Mouse (Mus musculus) G1E (cell line): ENCODE measurements around the gene Slc7a7.

Source experiments
- CTCF ChIP-seq: IDR thresholded peaks from 2 replicates; pipeline ENCODE4 v1.5.1; 2012; ENCODE audit warnings: low read depth, low read length, inconsistent platforms, mixed read lengths
- GATA1 ChIP-seq: IDR thresholded peaks from 2 replicates; pipeline ENCODE4 v1.6.1; 2012; ENCODE audit warnings: borderline replicate concordance, low read length, inconsistent platforms, mixed read lengths
- GATA2 ChIP-seq: IDR thresholded peaks from 2 replicates; pipeline ENCODE4 v1.6.1; 2012; ENCODE audit warnings: low read depth, low read length, inconsistent platforms, borderline replicate concordance
- TAL1 ChIP-seq: conservative IDR thresholded peaks from 2 replicates; pipeline ENCODE4 v1.6.1; 2012; ENCODE audit warnings: low read depth, low read length, inconsistent platforms, mixed read lengths

DNA sequence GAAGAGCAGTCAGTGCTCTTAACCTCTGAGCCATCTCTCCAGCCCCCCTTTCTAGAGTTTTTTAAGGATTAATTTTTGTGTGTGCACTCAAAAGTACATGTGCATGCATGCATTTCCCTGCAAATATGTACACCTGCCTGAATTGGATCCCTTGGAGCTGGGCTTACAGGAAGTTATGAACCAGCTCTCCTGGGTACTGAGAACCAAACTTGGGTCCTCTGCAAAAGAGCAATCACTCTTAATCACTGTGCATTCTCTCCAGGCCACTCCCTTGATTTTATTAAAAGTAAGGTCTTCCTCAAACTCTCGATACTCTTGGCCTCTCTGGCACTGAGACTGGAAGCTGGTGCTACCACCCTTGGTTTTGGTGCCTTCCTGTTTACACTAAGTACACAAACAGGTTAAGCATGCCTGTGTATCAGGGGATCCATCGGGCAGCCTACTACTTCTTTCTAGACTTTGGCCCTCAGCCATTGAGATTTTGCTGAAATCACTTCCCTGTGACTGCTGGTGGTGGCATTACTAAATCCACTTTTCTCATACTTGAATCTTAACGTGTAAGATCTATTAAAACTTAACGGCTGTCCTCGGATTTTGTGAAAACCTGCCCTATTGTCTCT is 52.4 kb downstream of the Slc7a7 start:
- TF ChIP-seq CTCF (no peak), GATA1 (no peak), TAL1 (no peak), GATA2 (no peak)
